12 mouse cellular contexts compared by ENCODE assay signal in genomic region chr1:165609495-165610320, GRCm38 (mm10). TPM values are rescaled to one million over a fixed set of nuclear protein-coding genes. Genes with fewer than 3 reads are reported as not detected.
DNase-seq lines count a peak whose midpoint lies in the region; ATAC-seq and TF ChIP-seq lines count a peak whose summit lies in the region.
"Had no signal": no experiment of that assay in that cellular context is flagged by ENCODE, and none has a peak within 500 bp of the region (broad histone marks: within the 10 kb centered on the region; RNA-seq: fewer than 3 reads in every experiment).

No protein-coding gene starts in this region.

- intact Hi-C loops in gastrocnemius, adult 2 months (cut with DNase I): no loop called here
- intact Hi-C loops in left cerebral cortex, postnatal 25 days (cut with DNase I): no loop called here

- no peaks in the 10 kb centered on the region for H3K9me3 ChIP-seq in ES-Bruce4 (replicated peaks; ENCODE audit: control insufficient read depth, insufficient read depth, low read length, poor library complexity, severe bottlenecking)
- H3K9me3 ChIP-seq in hindbrain, embryonic 13.5 days: no peaks in the 10 kb centered on the region
- no peaks in the 10 kb centered on the region for H3K9me3 ChIP-seq in midbrain, embryonic 10.5 days (replicated peaks)
- H3K9me3 ChIP-seq: heart, embryonic 15.5 days; limb, embryonic 13.5 days; neural tube, embryonic 12.5 days had no signal

- no peak overlapping the region for H3K4me2 ChIP-seq in hindbrain, embryonic 13.5 days
- H3K4me2 ChIP-seq: heart, embryonic 15.5 days; limb, embryonic 13.5 days had no signal

- no peak for TF ChIP-seq POLR2A in ES-Bruce4 (IDR thresholded peaks at IDR 0.05; ENCODE audit: insufficient read depth, low read length)

- no peak for DNase-seq in gastrocnemius, adult 2 months
- no peak for DNase-seq in gastrocnemius, adult 18-20 months (ENCODE audit: low spot score)
- no peak for DNase-seq in midbrain, embryonic 10.5 days (ENCODE audit: low spot score)
- no peak for DNase-seq in left cerebral cortex, postnatal 25 days (ENCODE audit: low spot score in 2 of 2)
- DNase-seq in gastrocnemius, postnatal 4 days (ENCODE audit: low spot score in 2 of 2): no peak
- no peak for DNase-seq in kidney, adult 11 months
- DNase-seq: adrenal gland, adult 2 months had no signal

- TF ChIP-seq EP300 in ES-Bruce4 (IDR thresholded peaks at IDR 0.05; ENCODE audit: insufficient read depth, low read depth, low read length): 0 out of 2 replicates have a peak, but pooled peaks have one; percentile 27

- peaks cover 14% of the 10 kb centered on the region for H3K36me3 ChIP-seq in ES-Bruce4 (ENCODE audit: control insufficient read depth, insufficient read depth, low read length, poor library complexity, severe bottlenecking)
- peaks cover 39% of the 10 kb centered on the region for H3K36me3 ChIP-seq in hindbrain, embryonic 13.5 days
- peaks cover 54% of the 10 kb centered on the region for H3K36me3 ChIP-seq in midbrain, embryonic 10.5 days

- H3K9ac ChIP-seq in ES-Bruce4 (ENCODE audit: low read depth, poor library complexity, severe bottlenecking): no peak overlapping the region
- H3K9ac ChIP-seq in hindbrain, embryonic 13.5 days: no peak overlapping the region
- H3K9ac ChIP-seq: heart, embryonic 15.5 days; neural tube, embryonic 12.5 days had no signal

- no peak for TF ChIP-seq CTCF in gastrocnemius, adult 2 months (IDR thresholded peaks at IDR 0.05)
- TF ChIP-seq CTCF in ES-Bruce4 (IDR thresholded peaks at IDR 0.05; ENCODE audit: low read depth, low read length): no peak

- H3K27me3 ChIP-seq in ES-Bruce4 (ENCODE audit: control insufficient read depth, insufficient read depth, low read length, poor library complexity, severe bottlenecking): no peaks in the 10 kb centered on the region
- H3K27me3 ChIP-seq in hindbrain, embryonic 13.5 days: no peaks in the 10 kb centered on the region
- no peaks in the 10 kb centered on the region for H3K27me3 ChIP-seq in midbrain, embryonic 10.5 days (ENCODE audit: low read depth, poor library complexity, severe bottlenecking)
- H3K27me3 ChIP-seq: heart, embryonic 15.5 days; limb, embryonic 13.5 days; neural tube, embryonic 12.5 days had no signal

- 48% methylated on average over 7 of the region's 7 CpGs for WGBS in hindbrain, embryonic 13.5 days
- 60% methylated on average over 7 of the region's 7 CpGs for WGBS in midbrain, embryonic 10.5 days

- peak overlapping the region; percentile 56; the same call in 1 of the 2 replicates for H3K27ac ChIP-seq in gastrocnemius, adult 2 months
- no peak overlapping the region for H3K27ac ChIP-seq in ES-Bruce4 (ENCODE audit: insufficient read depth, low read length)
- H3K27ac ChIP-seq in hindbrain, embryonic 13.5 days: peak overlapping the region; percentile 78
- peak overlapping the region; percentile 82; the same call in 1 of the 2 replicates for H3K27ac ChIP-seq in midbrain, embryonic 10.5 days (replicated peaks)
- H3K27ac ChIP-seq: heart, embryonic 15.5 days; neural tube, embryonic 12.5 days had no signal

- H3K4me1 ChIP-seq in ES-Bruce4 (ENCODE audit: control insufficient read depth, insufficient read depth, low read length): peaks cover 2% of the 10 kb centered on the region
- H3K4me1 ChIP-seq in hindbrain, embryonic 13.5 days (replicated peaks): peaks cover 22% of the 10 kb centered on the region
- H3K4me1 ChIP-seq in midbrain, embryonic 10.5 days: peaks cover 31% of the 10 kb centered on the region

- peak; percentile 41; the same call in 1 of the 2 replicates for ATAC-seq in hindbrain, embryonic 13.5 days (ENCODE audit: low FRiP score)

- H3K4me3 ChIP-seq in gastrocnemius, adult 2 months: no peak overlapping the region
- no peak overlapping the region for H3K4me3 ChIP-seq in ES-Bruce4 (ENCODE audit: low read depth, low read length)
- H3K4me3 ChIP-seq in hindbrain, embryonic 13.5 days: no peak overlapping the region
- no peak overlapping the region for H3K4me3 ChIP-seq in midbrain, embryonic 10.5 days
- H3K4me3 ChIP-seq: heart, embryonic 15.5 days; limb, embryonic 13.5 days; neural tube, embryonic 12.5 days had no signal

RNA-seq across cellular contexts. Expression of gene Mpzl1, which starts 24.6 kb away (rescaled TPM):
- total RNA-seq in gastrocnemius, adult 2 months (2021): 1 to 10 TPM; 7.0 to 8.7 TPM
- 1 to 10 TPM; 4.8 to 5.3 TPM for total RNA-seq in gastrocnemius, adult 18-20 months (2021)
- polyA plus RNA-seq in ES-Bruce4 (2011; ENCODE audit: insufficient read depth, insufficient read length, low read depth, missing spikeins): 119 and 122 TPM in 2 replicates
- polyA plus RNA-seq in hindbrain, embryonic 13.5 days (2015; fragmentation: Nextera tagmentation; extraction: Ambion mirVana): 151 and 157 TPM in 2 replicates
- polyA plus RNA-seq in midbrain, embryonic 10.5 days (2016; fragmentation: Nextera tagmentation; extraction: Ambion mirVana): 134 TPM in 2 replicates
- 10 to 100 TPM; 34.2 to 36.6 TPM for total RNA-seq in left cerebral cortex, postnatal 25 days (2021)
- total RNA-seq in gastrocnemius, postnatal 4 days (2021): 10 to 100 TPM; 57.2 to 61.3 TPM
